Mouse (Mus musculus) left cerebral cortex, adult 11 months (tissue): ENCODE data around the gene Teddm1b.

ENCODE experiments used
- DNase-seq: peaks from one replicate; pipeline ENCODE4 v3.0.0; 2022; ENCODE audit warnings: low spot score

Teddm1b gene

GRCm38 (mm10) chr1:153903006-153903405, 28.9 kb downstream of the Teddm1b start:
- DNase-seq, result no peak

GRCm38 (mm10) chr1:153904236-153904635, 30.1 kb downstream of the Teddm1b start:
- no peak for DNase-seq

GRCm38 (mm10) chr1:153905884-153906283, 31.7 kb downstream of the Teddm1b start:
- no peak for DNase-seq

DNA sequence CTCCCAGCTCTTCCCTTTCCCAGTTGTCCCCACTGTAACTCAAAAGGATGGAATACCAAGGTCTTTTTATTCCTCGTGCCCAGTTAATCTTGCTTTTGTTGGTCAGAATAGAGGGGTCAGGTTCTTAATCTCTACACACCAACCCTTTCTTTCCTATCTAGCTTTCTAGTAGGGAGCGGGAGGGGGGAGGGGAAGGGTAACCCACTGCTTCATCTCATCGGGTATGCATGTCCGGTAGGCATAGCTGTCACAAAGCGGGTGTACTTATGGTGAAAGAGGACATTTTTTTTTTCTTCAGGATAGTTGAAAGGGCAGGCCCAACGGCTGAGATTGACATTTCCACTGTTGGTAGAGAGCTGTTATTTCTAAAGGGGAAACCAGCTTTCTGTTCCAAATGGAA, 34.1 kb downstream of the Teddm1b start:
- no peak for DNase-seq

- no peak for DNase-seq
Measured at GRCm38 (mm10) chr1:153908741-153909140, 34.6 kb downstream of the Teddm1b start.

GRCm38 (mm10) chr1:153909213-153909962, 35.2 kb downstream of the Teddm1b start:
- no peak for DNase-seq

- no peak for DNase-seq
Measured at GRCm38 (mm10) chr1:153909963-153910291, 35.8 kb downstream of the Teddm1b start.

- DNase-seq, result no peak
Measured at GRCm38 (mm10) chr1:153910423-153910822, 36.3 kb downstream of the Teddm1b start.

- no peak for DNase-seq
Measured at GRCm38 (mm10) chr1:153911276-153911795, 37.2 kb downstream of the Teddm1b start.

DNA sequence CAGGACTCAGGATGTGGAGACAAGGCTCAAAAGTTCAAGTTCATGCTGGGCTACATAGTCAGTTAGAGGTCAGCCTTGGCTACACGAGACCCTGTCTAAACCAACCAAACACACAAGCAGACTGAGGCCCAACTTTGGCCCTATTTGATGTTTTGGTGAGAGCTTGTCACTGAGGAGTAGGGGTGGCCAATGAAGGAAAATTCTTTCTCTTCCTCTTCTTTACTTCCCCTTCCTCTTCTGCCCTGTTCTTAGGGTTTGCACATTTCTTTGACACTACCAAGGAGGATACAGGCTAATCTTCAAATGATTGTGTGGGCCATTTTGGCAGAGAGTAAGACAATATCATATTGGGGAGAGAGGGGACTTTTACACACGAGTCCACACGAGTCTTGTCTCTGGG, 39.7 kb downstream of the Teddm1b start:
- no peak for DNase-seq

GRCm38 (mm10) chr1:153918521-153919206, 44.5 kb downstream of the Teddm1b start:
- no peak for DNase-seq

- DNase-seq, result no peak
Measured at GRCm38 (mm10) chr1:153921642-153922041, 47.5 kb downstream of the Teddm1b start.

DNA sequence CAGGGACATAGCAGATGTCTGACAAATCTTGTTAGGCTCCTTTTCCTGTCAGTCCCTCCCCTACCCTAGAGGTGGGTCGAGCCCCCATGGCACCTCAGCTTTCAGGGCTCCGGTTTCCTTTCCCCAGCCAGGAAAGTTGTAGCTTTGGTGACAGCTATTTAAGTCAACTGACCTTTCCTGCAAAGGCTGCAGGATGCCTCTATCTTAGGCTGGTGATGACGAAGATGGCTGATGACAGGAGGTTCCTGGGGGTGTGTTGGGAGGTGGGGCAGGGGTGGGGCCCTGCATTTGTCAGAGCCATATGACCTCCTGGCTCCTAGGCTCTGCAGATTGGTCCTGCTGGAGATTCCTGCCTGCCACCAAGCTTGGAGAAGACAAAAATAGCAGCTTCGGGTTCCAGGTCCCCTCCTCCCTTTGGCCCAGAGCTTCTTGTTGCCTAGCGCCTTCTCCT, 48.5 kb downstream of the Teddm1b start:
- no peak for DNase-seq

- no peak for DNase-seq
Measured at GRCm38 (mm10) chr1:153924395-153925385, 50.5 kb downstream of the Teddm1b start.
